Mouse (Mus musculus): ENCODE data around the gene Gm42417. TPM values are rescaled to one million over a fixed set of nuclear protein-coding genes. Genes with fewer than 3 reads are reported as not detected.

Gene Gm42417
- total RNA-seq (2023), result not detected

DNA sequence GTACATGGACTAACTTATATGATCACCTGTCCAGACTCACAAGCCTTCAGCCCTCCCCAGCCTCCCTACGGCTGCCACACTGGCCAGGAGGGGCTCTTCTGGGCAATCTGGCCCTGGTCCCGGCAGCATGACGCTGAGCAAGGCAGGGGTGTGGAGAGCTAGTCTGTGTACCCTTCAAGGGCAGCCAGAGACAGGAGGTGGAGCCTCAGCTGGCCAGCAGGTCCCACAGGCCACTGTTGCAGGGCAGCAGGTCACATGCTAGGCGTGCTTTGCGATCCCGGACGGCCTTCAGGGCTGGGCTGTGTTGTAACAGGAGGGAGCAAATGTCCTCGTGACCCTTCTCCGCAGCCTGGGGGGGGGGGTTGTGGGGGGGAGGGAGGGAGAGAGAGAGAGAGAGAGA, at the start of gene Gm42417:
Gm42417 (minus strand) TSS at position 244 of the 400 bp plus-strand sequence.

DNA sequence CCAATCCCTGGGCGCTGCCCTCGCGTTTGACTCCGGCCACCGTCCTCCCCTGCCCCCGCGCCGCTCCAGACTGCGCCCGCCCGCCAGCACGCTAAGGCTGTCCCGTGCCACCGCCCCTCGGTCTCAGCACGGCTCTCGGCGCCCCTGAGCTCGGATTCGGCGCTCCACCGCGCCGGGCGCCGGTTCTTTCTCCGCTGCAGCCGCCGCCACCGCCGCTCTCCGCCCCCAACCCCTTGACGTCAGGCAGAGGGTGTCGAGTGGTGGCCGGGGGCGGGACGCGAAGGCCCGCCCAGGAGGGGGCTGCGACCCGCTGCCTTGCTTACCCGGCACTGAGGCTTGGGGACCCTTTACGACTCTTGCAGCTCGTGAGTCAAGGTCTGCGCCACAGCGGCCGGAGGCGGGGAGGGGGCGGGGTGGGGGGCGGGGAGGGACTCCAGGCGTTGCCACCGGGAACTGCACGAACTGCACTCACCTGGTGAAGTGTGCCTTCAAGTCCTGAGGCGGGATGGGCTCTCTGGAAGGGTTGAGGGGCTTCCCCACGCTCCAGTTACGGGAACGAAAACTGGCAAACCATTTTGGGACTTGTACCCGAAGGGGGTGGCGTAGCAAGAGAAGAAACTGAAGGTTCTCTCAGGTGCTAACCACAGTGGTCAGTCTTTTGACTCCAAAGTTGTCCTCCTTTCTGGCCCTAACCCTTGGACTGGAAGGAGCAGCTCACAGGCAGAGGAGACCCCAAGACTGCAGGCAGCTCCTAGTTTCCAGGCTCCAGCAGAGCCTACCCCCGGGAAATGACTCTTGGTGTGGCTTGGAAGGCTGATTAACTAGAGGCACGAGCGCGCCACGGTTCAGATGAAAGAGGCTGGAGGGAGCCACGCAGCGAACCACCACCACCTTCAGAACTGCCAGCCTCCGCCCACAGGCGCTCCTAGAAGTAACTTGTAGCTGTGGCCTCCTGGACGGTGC, 19.1 kb upstream of the Gm42417 start, which contains the start of gene Sema4c:
Sema4c (minus strand) TSS at position 319 of the 963 bp plus-strand sequence.

DNA sequence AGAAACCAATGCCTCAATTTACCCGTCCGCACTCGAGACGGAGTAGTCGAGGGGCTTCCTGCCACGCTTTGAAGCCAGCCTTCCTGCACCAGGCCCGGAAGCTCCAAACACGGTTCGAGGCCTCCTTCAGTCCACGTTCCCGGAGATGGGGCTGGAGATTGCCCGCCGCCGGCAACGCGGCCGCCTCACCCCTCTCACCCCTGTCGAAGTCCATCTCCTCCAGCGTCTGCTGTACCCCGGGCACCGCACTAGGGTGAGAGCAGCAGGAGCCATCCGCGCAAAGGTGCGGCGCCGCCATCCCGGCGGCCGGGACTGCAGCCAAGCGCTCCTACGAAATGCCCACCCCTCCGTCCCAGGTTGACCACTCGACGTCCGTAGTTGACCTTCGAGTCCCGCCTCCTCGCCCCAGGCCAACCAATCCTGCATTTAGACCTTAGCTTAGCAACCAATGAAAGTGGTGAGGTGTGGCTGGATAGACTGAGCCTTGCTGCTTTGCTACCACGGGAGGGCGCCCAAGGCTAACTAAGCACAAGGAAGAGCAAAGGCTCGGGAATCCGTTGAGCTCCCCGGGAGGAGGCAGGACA, 7.8 kb upstream of the Gm42417 start, which contains the start of gene Ankrd39:
Ankrd39 (minus strand) TSS at position 558 of the 584 bp plus-strand sequence.

DNA sequence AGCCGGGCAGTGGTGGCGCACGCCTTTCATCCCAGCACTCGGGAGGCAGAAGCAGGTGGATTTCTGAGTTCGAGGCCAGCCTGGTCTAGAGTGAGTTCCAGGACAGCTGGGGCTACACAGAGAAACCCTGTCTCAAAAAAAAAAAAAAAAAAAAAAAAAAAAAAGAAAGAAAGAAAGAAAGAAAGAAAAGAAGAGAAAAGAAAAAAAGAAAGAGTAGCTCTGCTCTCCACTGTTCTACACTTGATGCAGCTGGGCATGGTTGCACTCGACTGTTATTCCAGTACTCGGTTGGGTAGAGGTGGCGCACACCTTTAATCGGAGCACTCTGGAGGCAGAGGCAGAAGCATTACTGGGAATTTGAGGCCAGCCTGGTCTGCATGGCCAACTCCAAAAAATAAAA, 2.4 kb downstream of the Gm42417 start, which contains the start of gene Ankrd23:
Ankrd23 (minus strand) TSS at position 101 of the 400 bp plus-strand sequence.

GRCm38 (mm10) chr1:36511289-36512021, 27.8 kb downstream of the Gm42417 start, which contains the start of gene Cnnm3:
Cnnm3 (plus strand) TSS chr1:36511867.

Other genes with a start within 250 kb of the Gm42417 start
- gene Arid5a, start 231.7 kb downstream of the Gm42417 start, total RNA-seq (2023), result 593 TPM
- 99.8 TPM for gene Kansl3, start 170.2 kb downstream of the Gm42417 start, total RNA-seq (2023)
- not detected for gene Fer1l5, start 167.1 kb downstream of the Gm42417 start, total RNA-seq (2023)
- gene Lman2l, start 94.2 kb downstream of the Gm42417 start, total RNA-seq (2023), result 25.6 TPM
- 19.5 TPM for gene Cnnm4, start 67.8 kb downstream of the Gm42417 start, total RNA-seq (2023)
- gene Cnnm3, start 27.6 kb downstream of the Gm42417 start, total RNA-seq (2023), result 47.6 TPM
- 31.5 TPM for gene Ankrd23, start 2.5 kb downstream of the Gm42417 start, total RNA-seq (2023)
- gene Ankrd39, start 8.0 kb upstream of the Gm42417 start, total RNA-seq (2023), result 26.5 TPM
- gene Sema4c, start 18.9 kb upstream of the Gm42417 start, total RNA-seq (2023), result 1.4 TPM
- not detected for gene Fam178b, start 143.8 kb upstream of the Gm42417 start, total RNA-seq (2023)
- 235 TPM for gene Cox5b, start 152.0 kb upstream of the Gm42417 start, total RNA-seq (2023)
- gene 4933424G06Rik, start 170.7 kb upstream of the Gm42417 start, total RNA-seq (2023), result not detected
- gene Actr1b, start 175.0 kb upstream of the Gm42417 start, total RNA-seq (2023), result 253 TPM
- 236 TPM for gene Zap70, start 222.4 kb upstream of the Gm42417 start, total RNA-seq (2023)

All from CD4-positive naive resting alpha-beta T cell, adult 57 days (primary cell).